Mouse (Mus musculus): ENCODE results near the gene Nacad. TPM values are rescaled to one million over a fixed set of nuclear protein-coding genes. Genes with fewer than 3 reads are reported as not detected.

Nacad gene
- polyA plus RNA-seq, 2 experiments from 2014 or later: not detected

- no peak for ATAC-seq
These were observed 26.5 kb downstream of the Nacad start for GRCm38 (mm10) chr11:6579361-6579760.

GRCm38 (mm10) chr11:6576151-6576550 is 29.7 kb downstream of the Nacad start:
- no peak for ATAC-seq

- ATAC-seq: no peak
These were observed 36.5 kb downstream of the Nacad start for GRCm38 (mm10) chr11:6569410-6569777.

- ATAC-seq: no peak
These were observed 37.1 kb downstream of the Nacad start for GRCm38 (mm10) chr11:6568584-6569409.

- ATAC-seq: peak; percentile 87
These were observed 37.9 kb downstream of the Nacad start for GRCm38 (mm10) chr11:6567951-6568350.

GRCm38 (mm10) chr11:6566496-6566895 is 39.4 kb downstream of the Nacad start:
- ATAC-seq: no peak

GRCm38 (mm10) chr11:6563201-6563600 is 42.7 kb downstream of the Nacad start:
- no peak for ATAC-seq

GRCm38 (mm10) chr11:6562359-6562758 is 43.5 kb downstream of the Nacad start:
- ATAC-seq: peak; percentile 5

GRCm38 (mm10) chr11:6561474-6561873 is 44.4 kb downstream of the Nacad start:
- ATAC-seq: no peak

GRCm38 (mm10) chr11:6560655-6561360 is 45.0 kb downstream of the Nacad start:
- peak; percentile 70 for ATAC-seq

- peak; percentile 75 for ATAC-seq
These were observed 45.9 kb downstream of the Nacad start for GRCm38 (mm10) chr11:6559996-6560395.

- ATAC-seq: no peak
These were observed 47.6 kb downstream of the Nacad start for GRCm38 (mm10) chr11:6558234-6558633.

GRCm38 (mm10) chr11:6550201-6550600 is 55.7 kb downstream of the Nacad start:
- ATAC-seq: no peak

- ATAC-seq: no peak
These were observed 56.1 kb downstream of the Nacad start for GRCm38 (mm10) chr11:6549770-6550169.

Other genes with a start within 250 kb of the Nacad start
- gene Zmiz2, start 217.0 kb downstream of the Nacad start, polyA plus RNA-seq (2017; shearing (Covaris generic)): 10 to 100 TPM; 42.3 to 51.7 TPM
- gene Ppia, start 190.6 kb downstream of the Nacad start, polyA plus RNA-seq (2017; shearing (Covaris generic)): 1,000 to 10,000 TPM; 2,979 to 3,385 TPM
- 100 to 1,000 TPM; 207 to 221 TPM for gene H2afv, start 161.6 kb downstream of the Nacad start, polyA plus RNA-seq (2017; shearing (Covaris generic))
- 10 to 100 TPM; 20.4 to 21.9 TPM for gene Purb, start 130.1 kb downstream of the Nacad start, polyA plus RNA-seq (2017; shearing (Covaris generic))
- gene Myo1g, start 85.1 kb downstream of the Nacad start, polyA plus RNA-seq (2017; shearing (Covaris generic)): 100 to 1,000 TPM; 138 to 145 TPM
- gene Ccm2, start 59.2 kb downstream of the Nacad start, polyA plus RNA-seq (2017; shearing (Covaris generic)): 100 to 1,000 TPM; 136 TPM
- 10 to 100 TPM; 21.6 to 33.6 TPM for gene Tbrg4, start 20.0 kb upstream of the Nacad start, polyA plus RNA-seq (2017; shearing (Covaris generic))
- gene Wap, start 32.6 kb upstream of the Nacad start, polyA plus RNA-seq (2017; shearing (Covaris generic)): not detected
- 1 to 10 TPM; 8.0 to 8.6 TPM for gene Ramp3, start 52.5 kb upstream of the Nacad start, polyA plus RNA-seq (2017; shearing (Covaris generic))
- gene Gm11983, start 231.6 kb upstream of the Nacad start, polyA plus RNA-seq (2017; shearing (Covaris generic)): not detected